Mouse (Mus musculus): ENCODE results near the gene Lrch1.
A peak's percentile ranks its signal among the peaks of the same experiment; 100 is the strongest.

Gene Lrch1

GRCm38 (mm10) chr14:74814848-74815789, 132.6 kb downstream of the Lrch1 start:
- DNase-seq (ENCODE audit: low spot score) = no peak

- no peak for DNase-seq (ENCODE audit: low spot score)
These were observed 136.1 kb downstream of the Lrch1 start for GRCm38 (mm10) chr14:74811617-74812016.

DNA sequence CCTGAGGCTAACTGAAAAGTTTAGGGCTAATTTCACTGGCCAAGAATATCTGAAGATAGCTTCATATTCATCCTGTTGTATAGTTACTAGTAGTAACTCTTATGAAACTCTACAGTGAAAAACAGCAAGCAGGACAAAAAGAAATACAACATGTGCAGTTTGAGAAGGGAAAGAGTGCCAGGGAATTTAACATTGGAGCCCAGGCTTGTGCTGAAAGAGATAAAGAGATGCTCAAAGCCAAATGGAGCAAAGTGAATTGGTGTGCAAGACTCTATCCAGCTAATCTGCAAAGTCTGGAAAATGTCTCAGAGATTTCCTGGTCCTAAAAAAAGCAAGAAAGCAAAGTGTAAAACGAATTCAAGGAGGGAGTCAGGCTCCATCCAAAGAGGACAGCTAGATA, 145.7 kb downstream of the Lrch1 start:
- no peak for DNase-seq (ENCODE audit: low spot score)

DNA sequence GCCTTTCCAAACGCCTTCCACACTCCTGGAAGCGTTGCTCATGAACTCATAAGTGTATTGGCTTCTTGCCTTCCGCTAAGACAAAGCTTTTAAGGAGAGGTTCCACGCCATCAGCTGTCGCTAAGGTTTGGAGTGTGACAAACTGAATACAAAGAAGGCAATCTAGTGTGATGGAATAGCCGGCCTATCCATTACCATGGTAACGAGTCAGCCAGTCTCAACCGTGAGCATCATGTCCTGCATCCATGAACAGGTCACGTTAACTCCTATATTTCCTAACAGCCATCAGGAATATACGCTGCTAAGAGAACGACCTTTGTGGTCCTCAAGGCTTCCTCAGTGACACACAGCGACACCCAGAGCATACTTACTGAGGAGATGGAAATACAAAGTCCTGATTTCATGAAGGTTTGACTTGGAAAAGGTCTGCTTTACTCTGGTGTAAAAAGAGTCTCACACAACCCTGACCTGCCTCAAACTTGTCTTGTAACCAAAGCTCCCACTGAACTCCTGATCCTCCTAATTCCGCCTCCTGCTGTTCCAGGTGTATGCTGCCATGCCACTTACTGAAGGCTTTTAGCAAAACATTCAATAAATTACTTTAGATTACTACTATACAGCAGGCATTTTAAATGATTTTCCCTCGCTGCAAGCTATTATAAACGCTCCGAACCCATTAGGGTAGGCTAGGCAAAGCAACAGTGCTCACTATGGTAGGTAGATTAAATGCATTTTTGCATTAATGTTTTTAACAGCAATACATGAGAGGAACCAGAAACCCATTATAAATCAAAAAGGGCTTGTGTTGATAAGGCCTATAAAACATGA, 149.4 kb downstream of the Lrch1 start:
- DNase-seq (ENCODE audit: low spot score) = no peak

- no peak for DNase-seq (ENCODE audit: low spot score)
These were observed 150.2 kb downstream of the Lrch1 start for GRCm38 (mm10) chr14:74797386-74798062.

DNA sequence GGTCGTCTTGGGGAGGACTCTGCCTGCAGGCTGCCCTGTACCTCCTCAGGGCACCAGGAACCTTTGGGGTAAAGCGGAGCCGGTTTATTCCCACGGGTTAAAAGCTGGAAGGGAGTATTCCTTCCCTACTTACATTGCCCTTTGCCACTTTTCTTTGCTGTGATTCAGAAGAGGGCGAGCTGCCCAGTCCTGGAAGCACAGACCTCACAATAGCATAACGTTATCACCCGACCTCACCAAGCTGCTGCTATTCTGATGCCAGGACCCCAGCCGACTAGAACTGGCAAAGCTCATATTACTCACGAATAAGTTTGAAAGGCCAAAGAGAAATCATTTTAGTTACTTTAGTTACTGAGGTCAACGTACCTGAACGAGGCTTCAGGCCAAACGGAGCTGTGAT, 152.7 kb downstream of the Lrch1 start:
- no peak for DNase-seq (ENCODE audit: low spot score)

- DNase-seq (ENCODE audit: low spot score) = no peak
These were observed 154.9 kb downstream of the Lrch1 start for GRCm38 (mm10) chr14:74792793-74793192.

DNA sequence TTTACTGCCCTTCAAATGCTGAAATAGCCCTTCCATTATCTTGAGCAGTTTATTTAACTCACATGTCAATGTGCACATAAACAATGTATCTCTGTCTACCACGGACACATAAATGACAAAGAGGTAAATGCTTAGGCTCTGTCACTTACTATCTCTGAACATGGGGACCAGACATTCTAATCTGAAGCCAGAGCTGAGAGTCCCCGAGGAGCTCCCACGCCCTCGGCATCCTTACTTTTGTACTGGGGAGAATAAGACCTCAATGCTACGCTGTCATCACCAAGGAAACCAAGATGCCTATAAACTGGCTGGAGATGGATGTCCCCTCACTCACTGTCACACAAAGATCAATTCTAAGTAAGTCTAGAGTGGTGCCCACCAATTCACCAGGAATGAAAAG, 157.1 kb downstream of the Lrch1 start:
- DNase-seq (ENCODE audit: low spot score) = no peak

- DNase-seq (ENCODE audit: low spot score) = no peak
These were observed 158.9 kb downstream of the Lrch1 start for GRCm38 (mm10) chr14:74788766-74789165.

GRCm38 (mm10) chr14:74787717-74788116, 160.0 kb downstream of the Lrch1 start:
- no peak for DNase-seq (ENCODE audit: low spot score)

DNA sequence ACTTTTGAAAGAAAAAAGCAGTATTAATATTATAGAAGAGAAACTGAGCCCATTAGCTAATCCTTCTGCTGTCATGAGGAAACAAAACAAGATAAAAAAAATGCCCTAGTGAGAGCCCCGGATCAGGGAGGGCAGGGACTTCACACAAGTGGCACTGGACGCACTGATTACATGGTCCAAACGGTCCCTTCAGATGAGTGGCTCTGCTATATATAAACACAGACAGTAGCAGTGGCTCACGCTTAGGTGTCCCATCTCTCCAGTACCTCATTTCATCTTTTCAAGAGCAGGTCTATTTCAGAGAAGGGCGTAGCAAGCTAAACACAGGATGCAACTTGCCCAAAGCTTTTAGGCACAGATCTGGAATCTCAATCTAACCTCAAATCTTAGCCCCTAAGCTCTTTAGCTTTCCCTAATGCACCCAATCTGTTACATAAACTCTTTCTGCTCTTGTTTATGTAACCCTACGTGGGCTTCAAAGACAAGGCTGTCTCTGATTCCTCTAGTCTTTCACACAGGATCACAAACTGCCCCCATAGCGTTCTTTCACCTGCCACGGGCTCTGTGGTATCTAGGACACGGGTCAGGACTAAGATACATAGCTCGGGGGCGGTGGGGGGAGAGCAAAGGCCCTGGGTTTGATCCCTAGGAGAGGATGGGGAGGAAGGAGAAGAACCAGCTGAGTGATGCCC, 163.3 kb downstream of the Lrch1 start:
- DNase-seq (ENCODE audit: low spot score) = no peak

- DNase-seq (ENCODE audit: low spot score) = no peak
These were observed 173.5 kb downstream of the Lrch1 start for GRCm38 (mm10) chr14:74774046-74774619.

DNA sequence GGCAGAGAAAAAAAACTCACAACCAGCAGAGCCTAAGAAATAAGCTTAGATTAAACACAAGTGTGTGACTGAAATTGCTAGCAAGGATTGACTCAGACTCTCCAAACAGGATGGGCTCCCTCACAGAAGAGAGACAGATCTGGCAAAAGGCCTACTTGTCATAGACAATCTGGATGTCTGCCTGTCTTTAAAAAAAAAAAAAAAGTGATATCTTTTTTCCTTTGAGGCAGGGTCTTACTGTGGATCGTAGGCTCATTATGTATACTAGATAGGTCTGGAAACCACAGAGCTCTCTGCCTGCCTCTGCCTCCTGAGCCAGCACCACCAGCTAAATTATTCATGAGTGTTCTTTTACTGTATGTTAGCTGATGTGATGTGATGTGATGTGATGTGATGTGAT, 179.8 kb downstream of the Lrch1 start:
- no peak for DNase-seq (ENCODE audit: low spot score)

DNA sequence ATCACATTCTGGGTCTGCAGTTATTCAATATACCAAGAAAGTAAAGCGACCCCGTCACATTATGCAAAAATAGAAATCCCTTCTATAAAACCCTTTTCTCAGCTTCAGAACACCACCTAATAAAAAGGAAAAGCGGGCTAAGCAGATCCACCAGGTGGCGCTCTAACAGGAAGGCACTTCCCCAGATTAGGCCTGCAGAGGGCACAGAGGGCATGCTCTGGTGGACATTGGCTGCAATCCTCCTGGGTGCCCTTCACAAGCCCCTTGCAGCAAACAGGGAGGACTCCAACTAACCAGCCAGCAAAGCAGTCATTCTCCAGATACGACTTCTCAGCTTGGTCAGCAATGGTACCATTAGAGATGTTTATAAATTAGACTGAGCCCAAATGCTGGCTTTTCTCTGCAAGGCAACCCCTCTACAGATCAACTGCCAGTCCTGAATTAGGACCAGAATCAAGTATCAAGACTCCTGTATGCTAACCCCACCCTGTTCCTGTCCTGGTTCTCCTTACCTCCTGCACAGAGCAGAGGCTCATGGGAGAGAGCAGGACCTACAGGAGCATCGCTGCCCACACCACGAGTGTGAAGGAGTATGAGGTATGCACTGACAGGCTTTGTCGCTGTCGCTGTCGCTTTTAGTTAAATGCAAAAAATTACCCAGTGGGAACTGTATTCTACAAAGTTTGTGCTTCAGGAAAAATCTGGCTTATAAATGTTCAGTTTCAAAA, 183.3 kb downstream of the Lrch1 start:
- DNase-seq (ENCODE audit: low spot score) = peak; percentile 30

- no peak for DNase-seq (ENCODE audit: low spot score)
These were observed 210.8 kb downstream of the Lrch1 start for GRCm38 (mm10) chr14:74736850-74737249.

DNA sequence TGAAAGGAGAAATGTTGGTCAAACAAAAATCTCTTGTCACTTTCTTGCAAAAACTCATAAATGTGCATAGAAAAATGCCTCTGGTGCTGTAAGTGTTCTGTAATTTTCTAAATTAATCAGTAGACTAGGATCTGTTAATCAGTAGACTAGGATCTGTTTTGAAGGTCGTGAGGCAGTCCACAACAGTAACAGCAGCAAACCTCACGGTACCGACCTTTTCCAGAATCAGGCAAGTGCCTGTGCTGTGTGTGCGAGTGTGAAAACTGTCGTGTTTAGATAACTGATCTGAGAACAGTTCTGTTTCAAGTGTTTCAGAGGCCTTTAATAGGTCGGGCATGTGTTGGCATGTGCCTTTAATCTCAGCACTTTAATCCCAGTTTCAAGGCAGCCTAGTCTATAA, 212.2 kb downstream of the Lrch1 start:
- DNase-seq (ENCODE audit: low spot score) = no peak

- DNase-seq (ENCODE audit: low spot score) = no peak
These were observed 214.3 kb downstream of the Lrch1 start for GRCm38 (mm10) chr14:74733397-74733796.

- DNase-seq (ENCODE audit: low spot score) = peak; percentile 98
These were observed 215.4 kb downstream of the Lrch1 start, which contains the start of gene Esd for GRCm38 (mm10) chr14:74732079-74732783. TSS of gene Esd (plus strand) at chr14:74732297.

- peak; percentile 53 for DNase-seq (ENCODE audit: low spot score)
These were observed 216.2 kb downstream of the Lrch1 start for GRCm38 (mm10) chr14:74731221-74732078.

Measured in yolk sac, embryonic 10.5 days (tissue).